Mouse (Mus musculus) lung, adult 10 weeks (tissue): ENCODE data around the gene Zc4h2. TPM values are rescaled to one million over a fixed set of nuclear protein-coding genes. Genes with fewer than 3 reads are reported as not detected.

Experiments
- polyA plus RNA-seq: library from polyadenylated mRNA; stranded (reverse); fragments of 350-450 nt; fragmentation: Illumina TruSeq; extraction: RNeasy Lipid Tissue Mini Kit (QIAGEN cat#74804); gene quantifications from one replicate; pipeline ENCODE4 v1.2.3, GENCODE M21; 2014; ENCODE audit warnings: low read depth, low replicate concordance; ENCODE audit not compliant: insufficient read depth

Gene Zc4h2
- 4.6 TPM for polyA plus RNA-seq

GRCm38 (mm10) chrX:95657804-95658599 is at the start of gene Zc4h2:
Gene Zc4h2, minus strand, starts transcription at chrX:95658509.

Other genes with a start within 250 kb of the Zc4h2 start
- 1.6 TPM for gene Amer1, start 213.6 kb downstream of the Zc4h2 start, polyA plus RNA-seq
- 0.44 TPM for gene Asb12, start 100.5 kb downstream of the Zc4h2 start, polyA plus RNA-seq
- not detected for gene Pfn5, start 100.4 kb downstream of the Zc4h2 start, polyA plus RNA-seq
- gene Zc3h12b, start 53.2 kb upstream of the Zc4h2 start, polyA plus RNA-seq = 0.28 TPM